Mouse (Mus musculus) ES-Bruce4 (cell line): ENCODE measurements around the gene Gapdhs.

Experiments
- EP300 ChIP-seq: IDR thresholded peaks from 2 replicates; pipeline ENCODE4 v1.6.1; 2011; ENCODE audit warnings: low read depth, low read length; ENCODE audit not compliant: insufficient read depth
- POLR2A ChIP-seq: IDR thresholded peaks from one replicate; pipeline ENCODE4 v1.8.1; 2011; ENCODE audit warnings: low read length; ENCODE audit not compliant: insufficient read depth

DNA sequence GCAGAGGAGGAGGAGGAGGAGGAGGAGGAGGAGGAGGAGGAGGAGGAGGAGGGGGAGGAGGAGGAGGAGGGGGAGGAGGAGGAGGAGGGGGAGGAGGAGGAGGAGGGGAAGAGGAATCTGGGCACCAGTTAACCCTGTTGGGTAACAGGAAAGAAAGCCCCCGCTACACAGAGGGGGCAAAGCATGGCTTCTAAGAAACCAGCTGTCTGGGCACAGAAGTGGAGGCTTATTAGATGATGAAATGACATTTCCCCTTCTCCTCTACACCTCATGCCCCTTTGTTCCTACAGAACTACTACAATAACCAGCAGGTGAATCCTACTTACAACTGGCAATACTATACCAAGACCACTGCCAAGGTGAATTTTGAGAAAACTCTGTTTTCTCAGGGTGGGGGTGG, 34.4 kb upstream of the Gapdhs start:
- TF ChIP-seq POLR2A (no peak), EP300 (no peak)
